Mouse (Mus musculus) testis, adult 2 months (tissue): ENCODE measurements around the gene Adamts15.

ENCODE experiments used
- CTCF ChIP-seq: fragments of 200-500 bp; IDR thresholded peaks from 2 replicates; pipeline ENCODE4 v1.5.1; 2012; ENCODE audit warnings: low read depth, mild to moderate bottlenecking, inconsistent platforms, low read length, moderate library complexity; ENCODE audit not compliant: control insufficient read depth, insufficient read depth, insufficient replicate concordance
- POLR2A ChIP-seq: fragments of 200-500 bp; IDR thresholded peaks from 2 replicates; pipeline ENCODE4 v1.6.1; 2012; ENCODE audit warnings: low read depth, mild to moderate bottlenecking, inconsistent platforms, low read length, moderate library complexity; ENCODE audit not compliant: control insufficient read depth

DNA sequence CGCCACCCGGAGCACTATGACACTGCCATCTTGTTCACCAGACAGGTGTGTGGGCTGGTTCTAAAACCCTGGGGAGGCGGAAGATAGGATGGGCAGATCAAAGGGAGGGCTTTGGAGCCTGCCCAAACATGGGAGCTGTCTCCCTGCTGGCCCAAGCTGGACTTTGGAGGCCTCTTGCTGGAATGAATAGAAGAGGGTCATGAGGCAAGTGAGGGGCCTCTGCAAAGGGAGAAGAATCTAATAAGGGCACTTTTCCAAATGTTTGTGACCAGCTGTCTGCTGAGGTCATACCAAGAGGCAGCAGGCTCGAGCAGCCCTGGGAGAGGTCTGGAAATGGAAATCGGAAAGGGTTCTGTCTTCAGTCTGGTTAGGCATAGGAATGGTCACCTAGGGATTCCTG is 29.2 kb upstream of the Adamts15 start:
- TF ChIP-seq CTCF = no peak
- no peak for TF ChIP-seq POLR2A
